Mouse (Mus musculus) mouse trophoblast stem cell (cell line): ENCODE data around the gene Arl8b.

Experiments
- in situ Hi-C, 2 experiments: fragments of 300-500 bp; cut with MseI, MboI; formaldehyde crosslinking; loops; 2 replicates in 1 of 2; 3 replicates in 1 of 2; pipeline ENCODE4 v1.15.1; 2025

Gene Arl8b

GRCm38 (mm10) chr6:108784796-108785195 lies 1.9 kb downstream of the Arl8b start:
- in situ Hi-C loops = no loop called here

GRCm38 (mm10) chr6:108785551-108785950 lies 2.7 kb downstream of the Arl8b start:
- in situ Hi-C loops = no loop called here

DNA sequence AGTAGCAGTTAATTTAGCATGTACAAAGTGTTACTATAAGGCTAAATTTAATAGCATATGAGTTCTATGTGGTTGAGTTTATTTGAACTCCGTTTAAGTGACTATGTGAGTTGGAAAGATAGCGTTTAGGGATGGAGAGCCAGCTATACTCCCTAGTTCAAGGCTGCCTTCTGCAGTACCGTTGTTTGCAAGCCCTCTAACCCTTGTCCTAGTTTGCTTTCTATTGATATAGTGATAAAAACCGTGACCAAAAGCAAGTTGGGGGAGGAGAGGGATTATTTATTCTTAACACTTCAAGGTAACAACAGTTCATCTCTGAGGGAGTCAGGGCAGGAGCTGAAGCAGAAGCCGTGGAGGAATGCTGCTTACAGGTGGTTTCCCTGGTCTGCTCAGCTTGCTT lies 8.6 kb downstream of the Arl8b start:
- in situ Hi-C loops = no loop called here

DNA sequence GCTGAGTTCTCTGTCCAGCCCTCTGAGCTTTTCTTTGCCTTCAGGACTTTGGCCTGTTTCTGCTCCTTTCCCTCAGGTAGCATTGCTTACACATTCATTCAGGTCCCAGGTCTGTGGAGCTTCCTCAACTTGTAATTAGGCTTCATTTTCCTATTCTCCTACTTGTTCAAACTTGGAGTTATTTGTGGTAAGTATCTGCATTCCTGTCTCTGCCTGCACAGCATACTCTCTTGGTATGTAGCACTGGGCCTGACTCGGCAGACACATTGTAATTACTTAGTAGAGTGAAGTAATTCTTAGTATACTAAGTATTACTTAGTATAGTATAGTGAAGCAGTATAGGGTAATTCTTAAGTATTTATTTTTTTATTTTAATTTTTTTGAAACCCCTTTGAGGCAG lies 13.0 kb downstream of the Arl8b start:
- in situ Hi-C loops = no loop called here

DNA sequence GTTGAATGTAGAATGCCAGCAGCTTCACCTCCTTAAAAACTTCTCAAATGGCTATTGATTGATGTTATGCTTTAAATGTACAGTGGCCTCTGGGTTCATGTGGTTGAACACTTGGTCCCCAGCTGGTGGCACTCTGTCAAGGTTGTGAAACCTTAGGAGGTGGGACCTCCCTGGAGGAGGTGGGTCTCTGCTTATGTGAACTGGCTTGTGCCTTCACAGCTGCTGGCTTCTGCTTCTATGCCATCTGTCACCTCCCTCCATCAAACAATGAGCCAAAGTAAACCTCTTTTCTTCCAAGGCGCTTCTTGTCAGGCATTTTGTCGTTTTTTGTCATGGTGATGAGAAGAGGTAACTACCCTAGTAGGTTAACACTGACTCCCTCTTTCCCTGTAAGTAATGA lies 13.8 kb downstream of the Arl8b start:
- in situ Hi-C loops = no loop called here

DNA sequence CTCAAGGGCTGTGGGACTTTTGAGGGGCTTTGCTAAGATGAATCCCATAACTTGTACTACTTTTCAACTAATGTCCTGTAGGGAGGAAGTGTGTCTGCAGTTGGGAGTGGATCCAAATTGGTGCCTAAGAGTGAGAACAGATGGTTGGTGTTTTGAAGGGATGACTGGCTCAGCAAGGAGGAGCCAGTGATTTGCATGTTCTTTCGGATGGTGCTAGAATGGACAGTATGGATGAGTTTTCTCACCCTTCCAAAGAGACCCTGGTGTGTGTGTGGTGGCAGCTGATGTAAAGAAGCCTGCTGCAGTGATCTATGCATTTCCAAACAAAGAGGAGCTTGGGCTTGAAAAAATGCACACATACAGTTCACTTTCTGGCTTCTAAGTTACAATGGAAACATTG lies 22.3 kb downstream of the Arl8b start:
- in situ Hi-C loops = no loop called here

GRCm38 (mm10) chr6:108805871-108806270 lies 23.0 kb downstream of the Arl8b start:
- in situ Hi-C loops = no loop called here

GRCm38 (mm10) chr6:108807446-108807845 lies 24.5 kb downstream of the Arl8b start:
- in situ Hi-C loops = no loop called here

GRCm38 (mm10) chr6:108808786-108809185 lies 25.9 kb downstream of the Arl8b start:
- in situ Hi-C loops = no loop called here

- in situ Hi-C loops = no loop called here
Observed at GRCm38 (mm10) chr6:108810237-108810636, 27.3 kb downstream of the Arl8b start.

GRCm38 (mm10) chr6:108812134-108812533 lies 29.2 kb downstream of the Arl8b start:
- in situ Hi-C loops = no loop called here

GRCm38 (mm10) chr6:108817510-108817909 lies 34.6 kb downstream of the Arl8b start:
- in situ Hi-C loops = no loop called here

- in situ Hi-C loops = no loop called here
Observed at GRCm38 (mm10) chr6:108824816-108825545, 42.1 kb downstream of the Arl8b start.

DNA sequence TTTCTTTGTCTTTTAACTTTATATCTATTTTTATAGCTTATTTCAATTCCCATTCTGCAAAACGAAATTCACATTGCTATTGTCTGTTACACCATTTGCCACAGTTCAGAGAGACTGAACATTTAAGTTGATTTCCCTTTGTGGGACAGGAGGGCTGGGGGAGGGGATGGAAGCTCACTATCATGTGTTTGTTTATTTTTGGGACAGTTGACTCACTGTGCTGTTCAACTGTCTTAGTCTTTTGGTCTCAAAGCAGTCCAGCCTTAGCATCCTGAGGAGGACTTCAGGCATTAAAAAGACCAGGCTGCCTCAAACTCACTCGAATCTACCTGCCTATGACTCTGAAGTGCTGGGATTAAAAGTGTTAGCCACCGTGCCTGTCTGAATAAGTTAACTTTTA lies 43.2 kb downstream of the Arl8b start:
- in situ Hi-C loops = no loop called here

- in situ Hi-C loops = no loop called here
Observed at GRCm38 (mm10) chr6:108827336-108827920, 44.5 kb downstream of the Arl8b start.

- in situ Hi-C loops = no loop called here
Observed at GRCm38 (mm10) chr6:108828234-108828868, 45.5 kb downstream of the Arl8b start, which contains the start of gene Edem1. Gene Edem1, plus strand, starts transcription at chr6:108828641.

DNA sequence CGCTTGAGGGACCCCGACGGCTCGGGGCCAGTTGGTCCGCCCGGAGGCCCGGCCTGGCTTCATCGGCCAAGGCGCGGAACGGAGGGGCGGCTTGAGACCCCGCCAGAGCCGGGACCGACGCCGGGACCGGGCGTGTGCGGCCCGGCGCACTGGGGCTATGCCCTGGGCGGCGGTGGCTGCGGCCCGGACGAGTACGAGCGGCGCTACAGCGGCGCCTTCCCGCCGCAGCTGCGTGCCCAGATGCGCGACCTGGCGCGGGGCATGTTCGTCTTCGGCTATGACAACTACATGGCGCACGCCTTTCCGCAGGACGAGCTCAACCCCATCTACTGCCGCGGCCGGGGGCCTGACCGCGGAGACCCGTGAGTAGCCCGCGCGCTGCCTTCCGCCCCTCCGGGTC lies 46.0 kb downstream of the Arl8b start:
- in situ Hi-C loops = no loop called here

DNA sequence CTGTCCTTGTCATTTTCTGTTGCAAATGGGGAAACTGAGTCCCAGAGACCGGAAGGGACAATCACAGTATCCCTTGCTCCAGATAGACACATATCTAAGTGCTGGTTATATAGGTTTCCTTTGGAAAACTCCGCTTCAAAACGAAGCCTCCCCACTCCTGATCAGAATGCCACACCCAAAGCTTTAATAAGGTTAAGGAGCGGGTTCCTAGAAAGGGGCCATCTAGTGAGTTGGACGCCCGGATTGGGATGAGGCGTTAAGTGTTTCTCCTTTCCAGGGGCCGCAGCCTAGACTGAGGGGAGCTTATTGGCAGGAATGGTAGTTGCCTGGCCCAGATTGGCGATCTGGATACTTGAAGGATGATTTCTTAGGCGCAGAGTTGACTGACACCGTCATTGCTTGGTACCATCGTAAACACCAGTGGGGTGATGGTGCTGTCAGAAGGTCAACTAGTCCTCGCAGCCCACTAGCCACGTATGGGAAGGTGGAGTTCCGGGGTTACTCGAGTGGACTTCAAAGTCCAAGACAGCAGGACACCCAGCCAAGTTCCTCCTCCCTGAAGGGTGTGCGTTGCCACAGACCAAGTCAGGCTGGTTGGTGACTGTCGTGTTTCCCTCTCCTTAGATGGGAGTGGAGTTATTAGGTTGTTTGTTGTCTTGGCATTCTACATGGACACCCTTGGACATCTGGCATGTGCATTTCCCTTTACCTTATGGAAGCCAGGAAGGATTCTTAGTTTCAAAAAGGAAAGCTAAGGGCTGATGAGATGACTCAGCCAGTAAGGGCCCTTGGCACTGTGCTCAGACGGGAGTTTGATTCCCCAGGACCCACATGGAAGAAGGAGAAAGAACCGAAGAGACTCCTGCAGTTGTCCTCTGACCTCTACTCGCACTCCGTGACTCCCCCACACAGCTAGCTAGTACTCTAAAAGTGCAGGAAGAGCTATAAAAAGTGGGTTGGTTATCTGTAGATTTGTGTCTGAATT lies 46.8 kb downstream of the Arl8b start:
- in situ Hi-C loops = no loop called here

- in situ Hi-C loops = no loop called here
Observed at GRCm38 (mm10) chr6:108832170-108832569, 49.3 kb downstream of the Arl8b start.

DNA sequence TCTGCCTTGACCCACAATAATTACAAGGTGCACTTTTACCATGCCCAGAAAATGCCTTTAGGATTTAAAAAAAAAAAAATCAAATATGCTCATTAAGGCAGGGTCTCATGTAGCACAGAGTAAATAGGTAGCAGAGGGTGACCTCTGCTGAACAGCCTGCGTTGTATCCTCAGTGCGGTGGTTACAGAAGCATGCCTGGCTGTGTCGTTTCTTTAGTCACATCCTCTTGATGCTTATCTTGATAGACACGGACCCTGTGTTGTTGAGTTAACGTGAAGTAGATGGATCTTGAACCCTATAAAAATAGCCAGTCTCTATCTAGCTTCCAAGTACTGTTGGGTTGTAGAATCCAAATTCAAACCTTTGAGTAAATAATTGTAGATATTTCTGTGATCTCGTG lies 50.1 kb downstream of the Arl8b start:
- in situ Hi-C loops = no loop called here

DNA sequence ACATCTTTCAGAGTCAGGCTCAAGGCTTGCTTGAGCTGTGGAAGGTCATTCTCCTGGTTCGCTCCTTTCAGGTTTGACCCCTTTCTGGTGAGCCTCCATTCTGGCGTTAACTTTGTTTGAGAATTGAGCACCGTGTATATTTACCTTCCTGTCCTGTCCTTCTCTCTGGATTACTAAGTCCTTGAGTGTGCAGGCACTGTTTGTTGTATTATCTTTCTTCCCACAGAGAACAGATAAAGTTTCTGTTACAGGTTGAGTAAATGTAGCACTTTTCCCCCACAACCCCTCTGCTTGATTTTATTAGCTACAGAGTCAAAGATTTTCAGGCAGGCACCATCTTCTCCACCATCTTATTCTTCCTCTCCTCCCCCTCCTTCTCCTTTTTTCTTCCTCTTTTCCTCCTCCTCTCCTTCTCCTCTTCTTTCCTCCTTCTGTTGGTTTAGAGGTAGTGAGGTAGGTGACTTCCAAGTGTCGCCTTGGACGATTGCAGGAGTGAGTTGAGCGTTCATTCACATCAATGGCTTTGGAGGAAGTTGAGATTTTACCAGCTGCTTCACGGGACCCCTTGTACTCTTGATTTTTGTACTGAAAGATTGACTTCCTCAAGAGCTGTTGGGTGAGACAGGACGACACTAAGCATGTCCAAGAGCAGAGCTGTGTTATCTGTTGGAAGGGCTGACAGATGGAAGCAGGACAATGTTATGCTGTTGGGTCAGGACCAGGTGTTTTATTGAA lies 51.2 kb downstream of the Arl8b start:
- in situ Hi-C loops = no loop called here
